Mouse (Mus musculus) layer of hippocampus, adult 18-20 months (tissue): ENCODE measurements around the gene Ccdc114. TPM values are rescaled to one million over a fixed set of nuclear protein-coding genes. Genes with fewer than 3 reads are reported as not detected.
A peak's percentile ranks its signal among the peaks of the same experiment; 100 is the strongest.

Experiments used
- DNase-seq, 2 experiments: peaks; one replicate each; pipeline ENCODE4 v3.0.0; 2022; ENCODE audit warnings: low spot score in 2 of 2
- total RNA-seq, 2 experiments: library from RNA; stranded (reverse); gene quantifications; 2 replicates each; pipeline ENCODE4 v1.2.3; 2021

Gene Ccdc114
- total RNA-seq, 2 experiments from 2014 or later, result 4.1 to 4.2 TPM

GRCm38 (mm10) chr7:45974512-45974911 lies 50.6 kb downstream of the Ccdc114 start:
- no peak for DNase-seq

- peak in 1 of 2 experiments; percentile 19 for DNase-seq
Observed at GRCm38 (mm10) chr7:45981612-45982011, 57.7 kb downstream of the Ccdc114 start.

DNA sequence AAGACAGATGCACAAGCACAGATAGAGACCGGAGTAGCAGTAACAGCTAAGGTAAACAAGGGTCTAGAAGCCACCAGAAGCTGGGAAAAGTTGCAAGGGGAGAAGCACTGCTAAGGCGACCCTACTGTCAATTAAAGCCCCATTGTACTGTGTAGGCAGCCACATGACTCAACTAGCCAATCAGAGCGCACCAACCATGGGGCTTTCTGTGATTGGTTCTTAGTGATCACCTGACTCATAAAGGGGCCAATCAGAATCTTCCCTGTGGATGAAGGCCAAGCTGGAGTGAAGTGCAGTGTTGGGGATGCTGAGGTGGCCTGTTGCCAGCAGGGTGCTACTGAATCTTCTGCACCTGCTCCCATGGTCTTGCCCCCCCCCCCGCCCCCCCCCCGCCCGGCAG lies 63.0 kb downstream of the Ccdc114 start:
- DNase-seq, result no peak

DNA sequence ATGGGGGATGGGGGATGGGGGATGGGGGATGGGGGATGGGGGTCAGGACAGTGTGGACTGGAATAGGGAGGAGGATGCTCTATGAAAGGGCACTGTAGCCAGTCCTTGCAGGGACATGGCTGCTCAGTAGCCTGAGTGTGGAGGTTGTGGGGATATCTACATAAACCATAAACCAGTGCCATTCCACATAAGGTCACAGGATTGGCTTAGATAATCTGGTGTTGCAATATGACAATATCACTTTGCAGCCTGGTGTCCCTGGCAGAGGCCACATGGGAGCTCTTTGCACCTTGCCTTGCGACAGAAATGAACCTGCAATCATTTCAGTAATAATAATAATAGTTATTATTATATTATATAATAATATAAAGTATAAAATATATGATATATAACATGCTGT lies 64.5 kb downstream of the Ccdc114 start:
- DNase-seq, result no peak

DNA sequence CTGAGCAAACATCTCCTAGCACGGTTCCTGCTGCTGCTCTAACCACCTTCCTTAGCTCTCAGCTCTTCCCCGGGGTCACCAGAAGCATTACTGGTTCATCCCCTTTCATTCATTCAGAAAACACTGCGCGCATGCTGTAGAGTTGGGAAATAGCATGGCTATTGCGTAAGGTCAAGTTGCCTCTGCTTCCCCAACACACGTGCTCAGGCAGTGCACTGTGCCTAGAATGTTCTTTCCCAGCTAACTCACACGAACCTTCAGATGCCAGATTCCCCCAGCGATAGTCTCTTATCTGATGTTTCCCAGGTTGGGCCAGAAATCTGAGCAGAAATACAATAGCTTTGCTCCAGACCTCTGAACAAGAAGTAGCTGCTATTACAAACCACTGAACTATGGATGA lies 68.6 kb downstream of the Ccdc114 start:
- DNase-seq, result no peak

Other genes starting within 250 kb of the Ccdc114 start
- 10 to 100 TPM in 1 of 2 experiments, 1 to 10 TPM in 1; 6.8 to 13.4 TPM for gene Ntn5, start 240.1 kb upstream of the Ccdc114 start, total RNA-seq
- 1 to 10 TPM; 2.5 to 3.5 TPM for gene Sec1, start 229.7 kb upstream of the Ccdc114 start, total RNA-seq
- gene Car11, start 224.2 kb upstream of the Ccdc114 start, total RNA-seq, result 100 to 1,000 TPM; 182 TPM
- gene Dbp, start 219.0 kb upstream of the Ccdc114 start, total RNA-seq, result 10 to 100 TPM; 47.6 to 50.2 TPM
- 100 to 1,000 TPM; 359 to 364 TPM for gene Rpl18, start 208.6 kb upstream of the Ccdc114 start, total RNA-seq
- gene Sphk2, start 206.1 kb upstream of the Ccdc114 start, total RNA-seq, result 10 to 100 TPM; 35.8 to 37.2 TPM
- gene Fam83e, start 202.9 kb upstream of the Ccdc114 start, total RNA-seq, result under 1 TPM; 0.25 to 0.27 TPM
- not detected for gene Spaca4, start 198.3 kb upstream of the Ccdc114 start, total RNA-seq
- gene Lmtk3, start 140.3 kb upstream of the Ccdc114 start, total RNA-seq, result 100 to 1,000 TPM; 274 to 289 TPM
- 1 to 10 TPM; 8.1 to 8.9 TPM for gene Sult2b1, start 139.4 kb upstream of the Ccdc114 start, total RNA-seq
- gene Cyth2, start 109.5 kb upstream of the Ccdc114 start, total RNA-seq, result 100 to 1,000 TPM; 135 to 155 TPM
- gene Kcnj14, start 99.3 kb upstream of the Ccdc114 start, total RNA-seq, result 1 to 10 TPM; 1.4 to 2.4 TPM
- 10 to 100 TPM; 20.6 to 22.5 TPM for gene Grwd1, start 93.1 kb upstream of the Ccdc114 start, total RNA-seq
- gene Kdelr1, start 51.3 kb upstream of the Ccdc114 start, total RNA-seq, result 10 to 100 TPM; 71.5 to 73.9 TPM
- gene Grin2d, start 45.7 kb upstream of the Ccdc114 start, total RNA-seq, result 10 to 100 TPM; 10.6 to 10.7 TPM
- not detected for gene Syngr4, start 27.4 kb upstream of the Ccdc114 start, total RNA-seq
- gene Tmem143, start 27.1 kb upstream of the Ccdc114 start, total RNA-seq, result 10 to 100 TPM; 21.8 to 22.4 TPM
- gene Emp3, start 2.7 kb upstream of the Ccdc114 start, total RNA-seq, result 1 to 10 TPM; 2.1 to 2.3 TPM
- gene Abcc6, start 106.2 kb downstream of the Ccdc114 start, total RNA-seq, result 1 to 10 TPM; 1.2 to 1.7 TPM
- gene Nomo1, start 109.6 kb downstream of the Ccdc114 start, total RNA-seq, result 100 to 1,000 TPM in 1 of 2 experiments, 10 to 100 TPM in 1; 99.7 to 107 TPM
- 10 to 100 TPM; 33.8 to 38.5 TPM for gene Kcnj11, start 176.7 kb downstream of the Ccdc114 start, total RNA-seq